8 mouse cellular contexts compared by ENCODE assay signal in genomic region chrX:36991694-36992093, GRCm38 (mm10). TPM values are rescaled to one million over a fixed set of nuclear protein-coding genes. Genes with fewer than 3 reads are reported as not detected.
DNase-seq lines count a peak whose midpoint lies in the region; ATAC-seq lines count a peak whose summit lies in the region.

TSS of gene Sept6 (minus strand) at chrX:36991794.

- intact Hi-C loops in gastrocnemius, postnatal 36 days (cut with DNase I): no loop called here

- no peaks in the 10 kb centered on the region for H3K9me3 ChIP-seq in neural tube, embryonic 13.5 days

- H3K4me3 ChIP-seq in neural tube, embryonic 13.5 days: no peak within 1 kb of the TSS

- H3K36me3 ChIP-seq in neural tube, embryonic 13.5 days: no peaks in the 10 kb centered on the region

- H3K4me2 ChIP-seq in neural tube, embryonic 13.5 days: no peak within 1 kb of the TSS

- 87% methylated on average over 2 of the region's 2 CpGs for WGBS in neural tube, embryonic 13.5 days

- H3K27ac ChIP-seq in neural tube, embryonic 13.5 days (replicated peaks): no peak within 1 kb of the TSS

- no peak for ATAC-seq in neural tube, embryonic 13.5 days (ENCODE audit: low read depth)

- H3K27me3 ChIP-seq in neural tube, embryonic 13.5 days: no peaks in the 10 kb centered on the region

- no peak for DNase-seq in gastrocnemius, postnatal 4 days (ENCODE audit: low spot score in 2 of 2)
- DNase-seq in gastrocnemius, postnatal 36 days: no peak
- no peak for DNase-seq in thymus, postnatal 0 days (ENCODE audit: low spot score)
- no peak for DNase-seq in thymus, adult 18-20 months
- DNase-seq in layer of hippocampus, postnatal 10 days (ENCODE audit: low spot score in 2 of 2): no peak
- no peak for DNase-seq in ovary, postnatal 10 days (ENCODE audit: low spot score)
- DNase-seq in thymus, postnatal 25 days: no peak

- peaks cover 14% of the 10 kb centered on the region for H3K4me1 ChIP-seq in neural tube, embryonic 13.5 days (replicated peaks)

- no peak within 1 kb of the TSS for H3K9ac ChIP-seq in neural tube, embryonic 13.5 days

RNA-seq across cellular contexts. Expression of gene Sept6, which starts in this region (rescaled TPM):
- total RNA-seq in gastrocnemius, postnatal 4 days (2021): 10 to 100 TPM; 24.9 to 26.2 TPM
- 1 to 10 TPM; 1.7 to 1.9 TPM for total RNA-seq in gastrocnemius, postnatal 36 days (2021)
- 96.3 and 112 TPM in 2 replicates for polyA plus RNA-seq in thymus, postnatal 0 days (2015; fragmentation: Nextera tagmentation; extraction: Ambion mirVana)
- total RNA-seq in layer of hippocampus, postnatal 10 days (2021): 10 to 100 TPM; 62.0 to 64.6 TPM
- 77.9 and 85.3 TPM in 2 replicates for polyA plus RNA-seq in neural tube, embryonic 13.5 days (2015; fragmentation: Nextera tagmentation; extraction: Ambion mirVana)

Comparison
In these comparisons a context has a peak if more than half of its experiments do, and no peak if none do; other contexts are left out.
1. RNA of gene Sept6 (total RNA-seq): 62.0 to 64.6 TPM in layer of hippocampus, postnatal 10 days and 24.9 to 26.2 TPM in gastrocnemius, postnatal 4 days; 1.7 to 1.9 TPM in gastrocnemius, postnatal 36 days; every median in the first group is over 4 times any median in the second.